Mouse (Mus musculus) effector memory CD4-positive, alpha-beta T cell, adult 5 months (primary cell): ENCODE measurements around the gene Rxfp1. TPM values are rescaled to one million over a fixed set of nuclear protein-coding genes. Genes with fewer than 3 reads are reported as not detected.

Experiments
- polyA plus RNA-seq: library from polyadenylated mRNA; unstranded; fragments of 100-300 nt; shearing (Covaris generic); gene quantifications from one replicate; pipeline ENCODE4 v1.2.1, GENCODE M21; 2017

The Rxfp1 gene
- not detected for polyA plus RNA-seq

DNA sequence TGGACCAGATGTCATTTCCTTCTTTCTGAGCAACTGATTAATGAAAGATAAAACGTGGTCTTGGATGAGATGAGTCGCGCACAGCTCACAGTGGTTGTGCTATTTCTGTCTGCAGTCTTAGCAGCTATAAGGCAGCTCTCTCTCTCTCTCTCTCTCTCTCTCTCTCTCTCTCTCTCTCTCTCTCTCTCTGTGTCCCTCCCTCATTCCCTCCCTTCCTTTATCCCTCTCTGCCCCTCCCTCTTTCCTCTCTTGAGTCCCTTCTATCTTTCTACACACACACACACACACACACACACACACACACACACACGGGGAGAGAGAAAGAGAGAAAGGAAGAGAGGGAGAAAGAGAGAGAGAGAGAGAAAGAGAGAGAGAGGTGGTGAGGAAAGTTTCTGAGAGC lies at the start of gene Rxfp1:
Gene Rxfp1 (minus strand): TSS at position 101 of the 400 bp plus-strand sequence.

DNA sequence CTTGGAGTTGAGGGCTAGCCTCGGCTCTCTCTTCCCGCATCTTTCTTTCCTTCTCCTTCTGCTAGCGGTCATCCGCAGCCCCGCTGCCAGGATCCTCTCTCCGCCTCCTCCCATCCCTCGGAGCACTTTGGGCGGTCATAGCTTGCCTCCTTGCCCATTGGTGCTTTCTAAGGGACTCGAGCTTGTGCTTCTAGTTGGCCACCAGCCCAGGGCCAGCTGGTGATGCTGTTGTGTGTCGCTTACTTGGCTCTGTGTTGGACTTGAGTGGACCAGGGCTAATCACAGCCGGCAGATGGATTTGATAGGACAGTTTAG lies 108.3 kb downstream of the Rxfp1 start, which contains the start of gene Etfdh:
Gene Etfdh (minus strand): TSS at position 85 of the 315 bp plus-strand sequence.

GRCm38 (mm10) chr3:79628561-79629415 lies 108.9 kb downstream of the Rxfp1 start, which contains the start of gene 4930579G24Rik:
Gene 4930579G24Rik (plus strand): TSS chr3:79629079.

Other genes with a start within 250 kb of the Rxfp1 start
- 0.54 TPM for gene Fnip2, start 170.1 kb downstream of the Rxfp1 start, polyA plus RNA-seq
- gene Ppid, start 146.5 kb downstream of the Rxfp1 start, polyA plus RNA-seq = 70.6 TPM
- gene 4930579G24Rik, start 108.8 kb downstream of the Rxfp1 start, polyA plus RNA-seq = 5.4 TPM
- gene Etfdh, start 108.4 kb downstream of the Rxfp1 start, polyA plus RNA-seq = 40.3 TPM
- 0.17 TPM for gene Tmem144, start 114.9 kb upstream of the Rxfp1 start, polyA plus RNA-seq
- 0.12 TPM for gene Fam198b, start 146.7 kb upstream of the Rxfp1 start, polyA plus RNA-seq